Mouse (Mus musculus) forebrain, embryonic 11.5 days (tissue): Measurements from ENCODE around the gene Col1a2. TPM values are rescaled to one million over a fixed set of nuclear protein-coding genes. Genes with fewer than 3 reads are reported as not detected.

Source experiments
- ATAC-seq: fragments of 200-750 bp; cut with Nextera tagmentation; replicated peaks from 2 replicates; pipeline ENCODE4 v1.8.0; 2017; ENCODE audit warnings: moderate TSS enrichment; ENCODE audit not compliant: low FRiP score
- DNase-seq: peaks from one replicate; pipeline ENCODE4 v3.0.0-alpha.2; 2017; ENCODE audit warnings: low spot score
- H3K27ac ChIP-seq: fragments of 300-500 bp; sonication (generic); 2 replicates; pipeline ENCODE4 v1.5.1; 2014; ENCODE audit warnings: low read depth, low read length
- H3K27me3 ChIP-seq: fragments of 300-500 bp; sonication (generic); 2 replicates; pipeline ENCODE4 v1.6.1; 2014; ENCODE audit warnings: mild to moderate bottlenecking, low read length, mixed read lengths; ENCODE audit not compliant: control insufficient read depth, insufficient read depth
- H3K36me3 ChIP-seq: fragments of 300-500 bp; sonication (generic); 2 replicates; pipeline ENCODE4 v1.6.1; 2014; ENCODE audit warnings: mild to moderate bottlenecking, low read length, moderate library complexity, mixed read lengths; ENCODE audit not compliant: control insufficient read depth, insufficient read depth
- H3K4me1 ChIP-seq: fragments of 300-500 bp; sonication (generic); replicated peaks from 2 replicates; pipeline ENCODE4 v1.6.1; 2014; ENCODE audit warnings: low read length, mixed read lengths; ENCODE audit not compliant: control insufficient read depth, insufficient read depth
- H3K4me2 ChIP-seq: fragments of 300-500 bp; sonication (generic); 2 replicates; pipeline ENCODE4 v1.6.1; 2014; ENCODE audit warnings: low read depth, mild to moderate bottlenecking, low read length, moderate library complexity, mixed read lengths; ENCODE audit not compliant: severe bottlenecking
- H3K4me3 ChIP-seq: fragments of 300-500 bp; sonication (generic); 2 replicates; pipeline ENCODE4 v1.5.1; 2014; ENCODE audit warnings: low read depth, low read length
- H3K9ac ChIP-seq: fragments of 300-500 bp; sonication (generic); 2 replicates; pipeline ENCODE4 v1.6.1; 2014; ENCODE audit warnings: low read length
- H3K9me3 ChIP-seq: fragments of 300-500 bp; sonication (generic); 2 replicates; pipeline ENCODE4 v1.6.1; 2016; ENCODE audit warnings: low read length, mixed read lengths; ENCODE audit not compliant: control insufficient read depth
- WGBS: fragments of 180-500 bp; shearing (Covaris S2); extraction: QIAGEN DNeasy Blood & Tissue Kit; methylation state at CpG from one replicate; pipeline ENCODE4 v1.1.7; 2014; 5-methylcytosine and 5-hydroxymethylcytosine counted together
- polyA plus RNA-seq: library from polyadenylated mRNA; unstranded; fragments of >200 nt; fragmentation: Nextera tagmentation; extraction: Ambion mirVana; gene quantifications from 2 replicates; pipeline ENCODE4 v1.2.1, GENCODE M21; 2014

Gene Col1a2
- polyA plus RNA-seq: 140 and 149 TPM in 2 replicates

DNA sequence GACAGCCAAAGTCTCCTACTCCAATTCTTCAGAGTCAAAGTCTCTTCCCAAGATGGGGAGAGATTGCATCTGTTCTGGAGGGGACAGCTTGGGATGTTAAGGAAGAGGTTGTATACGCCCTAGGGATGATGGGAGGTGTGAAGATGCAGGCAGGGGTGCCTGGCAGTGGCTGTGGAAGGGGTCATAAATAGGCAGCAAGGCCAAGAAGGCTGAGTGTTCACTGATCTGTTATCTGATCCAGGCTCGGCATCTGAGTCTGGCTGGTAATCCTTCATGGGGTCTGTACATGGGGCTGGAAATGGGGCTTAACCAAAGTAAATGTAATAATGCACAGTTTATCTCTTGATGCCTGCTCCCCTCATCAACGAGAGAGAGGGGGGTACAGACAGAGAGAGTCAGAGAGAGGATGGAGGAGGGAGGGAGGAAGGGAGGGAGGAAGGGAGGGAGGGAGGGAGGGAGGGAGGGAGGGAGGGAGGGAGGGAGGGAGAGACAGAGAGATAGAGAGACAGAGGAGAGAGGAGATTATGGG is at the start of gene Col1a2:
TSS of gene Col1a2 (plus strand) at position 212 of the 529 bp plus-strand sequence.
- H3K27me3 ChIP-seq: peaks cover 6% of the 10 kb centered on the region; the same call in 1 of the 2 replicates
- H3K9me3 ChIP-seq: no peaks in the 10 kb centered on the region
- peak within 1 kb of the TSS; percentile 48; the same call in 1 of the 2 replicates for H3K9ac ChIP-seq
- DNase-seq (peak; percentile 52), ATAC-seq (0 out of 2 replicates have a peak, but pooled peaks have one; percentile 37)
- no peaks in the 10 kb centered on the region for H3K4me1 ChIP-seq
- H3K36me3 ChIP-seq: no peaks in the 10 kb centered on the region
- no peak within 1 kb of the TSS for H3K27ac ChIP-seq
- WGBS: 26% methylated on average over 2 of the region's 3 CpGs
- peak within 1 kb of the TSS; percentile 73 for H3K4me2 ChIP-seq
- peak within 1 kb of the TSS; percentile 37 for H3K4me3 ChIP-seq

- Histone ChIP-seq H3K4me1 (peaks cover 10% of the 10 kb centered on the region; the same call in 1 of the 2 replicates), H3K27me3 (no peaks in the 10 kb centered on the region), H3K36me3 (no peaks in the 10 kb centered on the region), H3K4me2 (no peak overlapping the region), H3K9me3 (no peaks in the 10 kb centered on the region), H3K4me3 (no peak overlapping the region), H3K9ac (no peak overlapping the region), H3K27ac (no peak overlapping the region)
- no peak for ATAC-seq
- DNase-seq: no peak
- 38% methylated on average over 5 of the region's 5 CpGs for WGBS
These were observed 49.1 kb upstream of the Col1a2 start for GRCm38 (mm10) chr6:4455518-4455917.

DNA sequence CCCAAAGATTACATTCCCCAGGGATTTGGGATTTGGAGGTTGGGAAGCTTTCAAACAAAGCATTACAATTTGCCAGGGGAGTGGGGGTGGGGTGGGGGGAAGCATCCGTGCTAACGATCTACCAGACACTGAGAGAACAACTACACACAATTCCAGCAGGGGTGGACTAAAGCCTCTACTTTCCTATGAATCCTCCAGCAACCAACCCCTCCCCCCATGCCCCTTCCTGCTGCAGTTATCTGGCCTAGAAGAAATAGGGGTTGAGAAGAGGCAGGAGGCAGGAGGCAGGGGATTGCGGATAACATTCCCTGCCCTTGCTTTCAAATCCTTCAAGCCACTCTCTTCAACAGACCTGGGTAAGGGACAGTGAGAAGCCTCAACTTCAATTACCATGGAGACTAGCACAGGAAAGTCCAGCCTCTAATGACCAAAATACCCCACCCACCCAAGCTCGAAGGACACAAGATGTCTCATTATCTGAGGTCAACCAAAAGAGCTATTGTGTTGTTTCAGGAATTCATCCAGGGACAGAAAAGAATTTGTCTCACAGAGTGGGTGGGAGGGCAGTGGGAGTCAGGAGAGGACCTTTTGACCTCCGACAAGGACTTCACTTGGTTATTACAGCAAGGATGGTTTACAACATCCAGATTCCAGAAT is 48.5 kb upstream of the Col1a2 start:
- ATAC-seq (peak; percentile 39; the same call in 1 of the 2 replicates), DNase-seq (no peak)
- Histone ChIP-seq H3K4me1 (peaks cover 10% of the 10 kb centered on the region; the same call in 1 of the 2 replicates), H3K9me3 (no peaks in the 10 kb centered on the region), H3K36me3 (no peaks in the 10 kb centered on the region), H3K4me3 (no peak overlapping the region), H3K27ac (peak overlapping the region; percentile 41; the same call in 1 of the 2 replicates), H3K9ac (no peak overlapping the region), H3K4me2 (no peak overlapping the region), H3K27me3 (no peaks in the 10 kb centered on the region)
- WGBS: 8% methylated on average over 5 of the region's 5 CpGs

- Histone ChIP-seq H3K4me2 (no peak overlapping the region), H3K27ac (peak overlapping the region; percentile 37; the same call in 1 of the 2 replicates), H3K9ac (no peak overlapping the region), H3K36me3 (no peaks in the 10 kb centered on the region), H3K9me3 (no peaks in the 10 kb centered on the region), H3K27me3 (no peaks in the 10 kb centered on the region), H3K4me3 (no peak overlapping the region), H3K4me1 (peaks cover 10% of the 10 kb centered on the region; the same call in 1 of the 2 replicates)
- no peak for ATAC-seq
- DNase-seq: no peak
- whole genome bisulfite sequencing: 62% methylated on average over 12 of the region's 12 CpGs
These were observed 47.7 kb upstream of the Col1a2 start for GRCm38 (mm10) chr6:4456691-4457447.

DNA sequence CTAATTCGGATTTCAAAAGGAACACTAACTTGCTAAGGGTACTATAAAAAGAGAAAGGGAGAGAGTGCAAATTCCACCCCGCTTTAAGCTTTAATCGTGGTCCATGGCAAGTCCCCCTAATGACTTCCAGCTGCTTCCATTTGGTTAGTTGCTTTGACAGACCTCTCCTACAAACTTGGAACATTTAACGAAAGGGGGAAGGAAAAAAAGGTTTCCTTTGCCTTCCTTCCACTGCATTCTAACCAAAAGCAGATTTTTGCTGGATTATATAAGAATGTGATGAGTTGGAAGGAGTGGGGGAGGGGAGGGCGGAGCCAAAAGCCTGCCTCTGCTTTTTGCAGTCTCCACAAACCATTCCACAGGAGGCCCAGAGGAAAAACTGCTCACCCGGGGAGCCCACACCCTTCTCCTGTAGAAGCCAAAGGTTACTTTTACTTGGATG is 47.0 kb upstream of the Col1a2 start:
- Histone ChIP-seq H3K27me3 (no peaks in the 10 kb centered on the region), H3K9ac (no peak overlapping the region), H3K9me3 (no peaks in the 10 kb centered on the region), H3K27ac (no peak overlapping the region), H3K4me1 (peaks cover 10% of the 10 kb centered on the region; the same call in 1 of the 2 replicates), H3K36me3 (no peaks in the 10 kb centered on the region), H3K4me2 (no peak overlapping the region), H3K4me3 (no peak overlapping the region)
- 20% methylated on average over 6 of the region's 6 CpGs for WGBS
- no peak for ATAC-seq
- peak; percentile 71 for DNase-seq

DNA sequence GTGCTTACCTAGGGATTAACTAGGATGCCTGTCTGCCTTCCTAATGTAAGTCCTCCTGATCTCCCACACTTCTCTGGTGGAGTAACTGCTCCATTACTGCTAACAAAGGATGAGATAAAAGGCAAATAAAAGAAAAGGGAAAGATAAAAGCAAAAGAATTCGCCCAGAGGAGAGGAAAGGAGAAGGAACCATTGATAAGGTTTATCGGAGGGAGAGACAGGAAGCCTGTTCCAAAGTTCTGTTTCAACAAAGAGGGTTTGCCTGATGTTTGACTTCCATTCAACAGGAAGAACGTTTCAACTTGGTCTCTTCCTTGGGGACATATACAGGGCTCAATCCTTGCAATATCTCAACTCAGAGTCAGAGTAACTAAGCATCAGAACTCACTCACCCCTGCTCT is 39.3 kb upstream of the Col1a2 start:
- ATAC-seq: no peak
- no peak overlapping the region for H3K9ac ChIP-seq
- 38% methylated on average over 3 of the region's 3 CpGs for WGBS

DNA sequence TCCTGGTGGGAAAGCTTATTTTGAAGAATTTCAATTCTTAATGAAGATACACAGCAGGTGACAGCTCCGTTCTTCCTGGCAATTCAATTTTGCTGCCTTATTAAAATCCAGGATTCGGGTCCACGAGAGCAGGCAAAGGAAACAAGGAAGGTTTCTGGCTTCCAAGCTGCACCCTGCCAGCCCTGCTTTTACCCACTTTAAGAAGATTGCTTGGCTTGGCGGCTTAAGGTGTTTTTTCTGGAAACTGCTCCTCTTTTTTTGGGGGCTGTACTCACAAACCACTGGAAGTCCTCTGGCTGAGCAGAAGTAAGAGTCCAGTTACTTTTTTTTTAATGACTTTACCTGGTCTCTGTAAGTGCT is 21.1 kb upstream of the Col1a2 start:
- no peak overlapping the region for H3K4me2 ChIP-seq
- no peaks in the 10 kb centered on the region for H3K36me3 ChIP-seq
- H3K27me3 ChIP-seq: no peaks in the 10 kb centered on the region
- DNase-seq (no peak), ATAC-seq (no peak)
- 41% methylated on average over 4 of the region's 4 CpGs for WGBS
- H3K27ac ChIP-seq: no peak overlapping the region
- H3K4me1 ChIP-seq: no peaks in the 10 kb centered on the region; the same call in 1 of the 2 replicates
- H3K9me3 ChIP-seq: no peaks in the 10 kb centered on the region
- H3K4me3 ChIP-seq: no peak overlapping the region
- H3K9ac ChIP-seq: no peak overlapping the region

More for the DNA sequence above, 39.3 kb upstream of the Col1a2 start:
- Histone ChIP-seq H3K27me3 (no peaks in the 10 kb centered on the region), H3K4me1 (0 out of 2 replicates have a peak, but pooled peaks cover 2% of the 10 kb centered on the region), H3K36me3 (no peaks in the 10 kb centered on the region), H3K27ac (no peak overlapping the region), H3K9me3 (no peaks in the 10 kb centered on the region), H3K4me2 (no peak overlapping the region), H3K4me3 (no peak overlapping the region)
- DNase-seq: no peak

DNA sequence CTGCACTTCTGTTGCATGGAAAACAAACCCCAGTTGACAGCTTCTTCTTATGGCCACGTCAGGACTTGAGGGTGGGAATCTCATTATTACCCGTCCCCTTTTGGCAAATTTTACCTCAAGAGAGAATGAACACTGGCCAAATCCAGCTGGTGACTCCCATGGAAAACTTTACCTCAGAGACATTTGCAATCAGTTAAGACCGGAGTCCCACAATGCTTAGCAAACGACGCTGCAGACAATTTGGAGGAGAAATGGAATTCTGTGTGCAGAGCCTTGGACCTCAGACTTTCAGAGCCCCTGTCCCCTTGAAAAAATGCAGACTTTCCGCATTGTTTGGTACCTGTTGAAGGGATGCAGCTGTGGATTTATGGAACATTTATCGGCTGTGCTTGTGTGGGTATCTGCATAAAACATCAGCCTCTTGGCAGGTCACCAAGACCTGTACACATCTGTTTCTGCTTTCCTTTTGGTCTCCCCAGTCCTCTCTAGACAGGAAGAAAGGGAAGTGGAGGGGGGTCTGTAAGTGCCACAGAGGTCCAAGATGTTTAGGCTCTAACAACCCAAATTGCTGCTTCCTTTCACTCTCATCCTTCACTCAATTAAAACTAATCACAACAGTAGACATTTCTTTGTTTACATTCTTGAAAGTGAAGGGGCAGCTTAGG is 20.5 kb upstream of the Col1a2 start:
- no peak overlapping the region for H3K9ac ChIP-seq
- no peak overlapping the region for H3K27ac ChIP-seq
- 62% methylated on average over 7 of the region's 7 CpGs for WGBS
- no peaks in the 10 kb centered on the region for H3K27me3 ChIP-seq
- H3K4me3 ChIP-seq: no peak overlapping the region
- H3K9me3 ChIP-seq: no peaks in the 10 kb centered on the region
- H3K4me1 ChIP-seq: no peaks in the 10 kb centered on the region; the same call in 1 of the 2 replicates
- ATAC-seq: no peak
- no peaks in the 10 kb centered on the region for H3K36me3 ChIP-seq
- H3K4me2 ChIP-seq: no peak overlapping the region
- no peak for DNase-seq
